Mouse (Mus musculus): ENCODE measurements at regions not wholly inside any gene's neighbourhood (a gene's known extent, or its start where the extent isn't known, plus 50 kb on each side); places are given as distances from the start of the nearest gene placed in this dataset.

DNA sequence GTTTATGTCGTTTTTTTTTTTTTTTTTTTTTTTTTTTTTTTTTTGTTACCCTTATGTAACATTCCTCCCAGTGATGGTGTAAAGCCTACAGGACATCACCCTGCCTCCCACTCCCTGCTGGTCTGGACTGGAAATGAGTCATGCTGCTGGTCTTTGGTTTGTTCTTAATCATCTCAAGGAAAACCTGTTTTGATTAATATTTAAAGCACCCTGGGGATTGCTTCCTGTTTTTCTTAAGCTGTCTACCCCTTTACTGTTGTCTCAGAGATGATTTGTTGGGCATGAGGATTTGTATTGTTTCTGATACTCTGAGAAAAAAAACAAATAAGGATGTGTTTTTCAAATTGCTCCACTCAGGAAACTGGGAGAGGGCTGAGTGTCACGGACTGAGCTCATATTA, 139.4 kb upstream of the Adgrl4 start:
- TF ChIP-seq GATA1 (IDR thresholded peaks at IDR 0.05; ENCODE audit: borderline replicate concordance, low read length) (no peak), FLI1 (IDR thresholded peaks at IDR 0.05; ENCODE audit: low read length) (no peak)

Measured in megakaryocyte, embryonic 14.5 days (primary cell).